Mouse (Mus musculus) limb, embryonic 11.5 days (tissue): ENCODE measurements around the gene Ermp1. TPM values are rescaled to one million over a fixed set of nuclear protein-coding genes. Genes with fewer than 3 reads are reported as not detected.
A peak's percentile ranks its signal among the peaks of the same experiment; 100 is the strongest.

ENCODE experiments used
- ATAC-seq: fragments of 200-750 bp; cut with Nextera tagmentation; 2 replicates; pipeline ENCODE4 v1.8.0; 2017; ENCODE audit warnings: low read depth; ENCODE audit not compliant: insufficient number of reproducible peaks, low FRiP score, low TSS enrichment
- DNase-seq: peaks from one replicate; pipeline ENCODE4 v3.0.0-alpha.2; 2015; ENCODE audit warnings: low spot score
- H3K27ac ChIP-seq: fragments of 300-500 bp; sonication (generic); replicated peaks from 2 replicates; pipeline ENCODE4 v1.5.1; 2014; ENCODE audit warnings: low read depth, mild to moderate bottlenecking, low read length
- H3K27me3 ChIP-seq: fragments of 300-500 bp; sonication (generic); 2 replicates; pipeline ENCODE4 v1.6.1; 2014; ENCODE audit warnings: mild to moderate bottlenecking, low read length, mixed read lengths; ENCODE audit not compliant: control insufficient read depth, insufficient read depth
- H3K36me3 ChIP-seq: fragments of 300-500 bp; sonication (generic); 2 replicates; pipeline ENCODE4 v1.6.1; 2014; ENCODE audit warnings: mild to moderate bottlenecking, low read length, moderate library complexity, mixed read lengths; ENCODE audit not compliant: control insufficient read depth, insufficient read depth
- H3K4me1 ChIP-seq: fragments of 300-500 bp; sonication (generic); 2 replicates; pipeline ENCODE4 v1.6.1; 2014; ENCODE audit warnings: low read length, mixed read lengths; ENCODE audit not compliant: control insufficient read depth, insufficient read depth
- H3K4me2 ChIP-seq: fragments of 300-500 bp; sonication (generic); 2 replicates; pipeline ENCODE4 v1.6.1; 2014; ENCODE audit warnings: low read depth, mild to moderate bottlenecking, moderate library complexity; ENCODE audit not compliant: severe bottlenecking
- H3K4me3 ChIP-seq: fragments of 300-500 bp; sonication (generic); 2 replicates; pipeline ENCODE4 v1.5.1; 2014; ENCODE audit warnings: low read depth, low read length
- H3K9ac ChIP-seq: fragments of 300-500 bp; sonication (generic); 2 replicates; pipeline ENCODE4 v1.6.1; 2014; ENCODE audit warnings: mild to moderate bottlenecking, low read length
- H3K9me3 ChIP-seq: fragments of 300-500 bp; sonication (generic); 2 replicates; pipeline ENCODE4 v1.6.1; 2016; ENCODE audit warnings: low read length; ENCODE audit not compliant: control insufficient read depth
- WGBS: fragments of 180-500 bp; shearing (Covaris S2); extraction: QIAGEN DNeasy Blood & Tissue Kit; methylation state at CpG from one replicate; pipeline ENCODE4 v1.1.7; 2014; 5-methylcytosine and 5-hydroxymethylcytosine counted together
- polyA plus RNA-seq: library from polyadenylated mRNA; unstranded; fragments of >200 nt; fragmentation: Nextera tagmentation; extraction: Ambion mirVana; gene quantifications from 2 replicates; pipeline ENCODE4 v1.2.1, GENCODE M21; 2014

The Ermp1 gene
- 11.7 and 16.8 TPM in 2 replicates for polyA plus RNA-seq

DNA sequence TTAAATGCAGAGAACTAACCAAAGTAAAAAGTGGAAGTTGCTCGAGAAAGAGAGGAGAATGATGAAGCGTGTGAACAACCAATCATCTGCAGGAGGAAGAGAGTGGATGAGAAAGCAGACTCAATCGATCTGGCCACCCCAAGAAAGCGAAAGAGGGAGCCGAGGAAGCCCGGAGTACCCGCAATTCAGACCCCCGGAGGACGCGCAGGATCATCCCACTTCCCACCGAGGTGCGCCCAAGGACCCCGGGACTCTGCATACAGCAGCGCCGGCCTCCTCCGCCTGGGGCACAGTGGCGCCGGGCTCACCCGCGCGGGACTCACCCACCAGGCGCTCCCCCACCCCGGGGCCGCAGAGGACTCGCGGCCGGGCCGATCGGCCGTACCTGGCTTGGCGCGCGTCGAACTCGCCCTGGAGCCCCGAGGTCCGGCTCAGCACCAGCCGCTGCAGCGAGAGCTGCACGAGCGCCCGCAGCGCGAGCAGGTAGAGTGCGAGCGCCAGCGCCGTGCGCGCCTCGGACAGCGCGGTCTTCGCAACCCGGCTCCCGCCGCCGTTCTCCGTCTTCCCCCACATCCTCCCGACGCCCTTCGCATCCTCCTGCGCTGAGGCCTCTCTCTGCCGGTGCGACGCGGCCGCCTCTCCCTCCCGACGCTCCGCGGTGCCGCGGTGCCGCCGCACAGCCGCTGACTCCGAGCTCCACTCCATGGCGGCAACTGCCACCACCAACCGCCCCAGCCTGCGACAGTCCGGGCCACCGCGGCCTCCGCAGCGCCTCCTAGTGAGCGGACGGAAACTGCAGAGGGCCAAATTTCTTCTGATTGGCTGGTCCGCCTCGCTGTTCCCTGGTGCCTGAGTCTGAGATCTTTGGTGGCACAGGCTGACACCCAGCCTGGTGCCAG is at the start of gene Ermp1:
Gene Ermp1 (minus strand): TSS at position 765 of the 899 bp plus-strand sequence.
- Histone ChIP-seq H3K36me3 (peaks cover 7% of the 10 kb centered on the region; the same call in 1 of the 2 replicates), H3K9ac (peak within 1 kb of the TSS; percentile 82), H3K4me2 (peak within 1 kb of the TSS; percentile 57), H3K4me1 (no peaks in the 10 kb centered on the region), H3K27ac (peak within 1 kb of the TSS; percentile 73; the same call in 1 of the 2 replicates), H3K9me3 (no peaks in the 10 kb centered on the region), H3K27me3 (no peaks in the 10 kb centered on the region), H3K4me3 (peak within 1 kb of the TSS; percentile 86)
- DNase-seq (peak; percentile 99), ATAC-seq (peak; percentile 90)
- WGBS = under 1% methylated on average over 80 of the region's 90 CpGs

DNA sequence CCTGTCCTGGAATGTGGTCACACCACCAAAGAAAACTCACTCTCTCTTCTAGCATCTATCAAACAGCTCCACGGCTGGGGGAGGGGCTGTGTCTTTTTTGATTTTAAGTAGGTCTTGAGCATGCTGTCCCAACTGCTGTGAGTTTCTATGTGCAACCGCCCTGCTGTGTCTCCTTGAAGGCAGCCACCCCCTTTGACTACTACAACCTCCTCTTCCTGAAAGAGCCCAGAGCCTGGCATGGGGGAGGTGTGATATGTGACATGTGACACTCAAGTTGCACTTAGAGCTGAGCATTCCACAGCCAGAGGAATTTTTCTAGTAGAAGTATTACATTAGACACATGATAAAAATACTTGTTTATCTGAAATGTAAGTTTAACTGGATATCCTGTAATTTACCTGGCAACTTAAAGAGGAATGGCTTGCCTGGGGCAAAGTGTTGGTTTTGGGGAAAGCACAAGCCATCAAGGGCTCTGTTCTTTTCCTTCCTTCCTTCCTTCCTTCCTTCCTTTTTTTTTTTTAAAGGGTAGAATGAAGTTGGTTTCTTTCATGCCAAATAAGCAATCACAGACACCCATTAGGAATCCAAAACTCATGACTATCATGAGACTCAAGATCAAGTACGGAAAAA is 49.1 kb upstream of the Ermp1 start, which contains the start of gene Mlana:
Gene Mlana (plus strand): TSS at position 580 of the 630 bp plus-strand sequence.
- ATAC-seq (no peak), DNase-seq (no peak)
- Histone ChIP-seq H3K4me2 (no peak within 1 kb of the TSS), H3K9me3 (no peaks in the 10 kb centered on the region), H3K9ac (no peak within 1 kb of the TSS), H3K36me3 (no peaks in the 10 kb centered on the region), H3K4me3 (no peak within 1 kb of the TSS), H3K27ac (no peak within 1 kb of the TSS), H3K27me3 (no peaks in the 10 kb centered on the region), H3K4me1 (no peaks in the 10 kb centered on the region)
- 56% methylated on average over 3 of the region's 3 CpGs for WGBS

DNA sequence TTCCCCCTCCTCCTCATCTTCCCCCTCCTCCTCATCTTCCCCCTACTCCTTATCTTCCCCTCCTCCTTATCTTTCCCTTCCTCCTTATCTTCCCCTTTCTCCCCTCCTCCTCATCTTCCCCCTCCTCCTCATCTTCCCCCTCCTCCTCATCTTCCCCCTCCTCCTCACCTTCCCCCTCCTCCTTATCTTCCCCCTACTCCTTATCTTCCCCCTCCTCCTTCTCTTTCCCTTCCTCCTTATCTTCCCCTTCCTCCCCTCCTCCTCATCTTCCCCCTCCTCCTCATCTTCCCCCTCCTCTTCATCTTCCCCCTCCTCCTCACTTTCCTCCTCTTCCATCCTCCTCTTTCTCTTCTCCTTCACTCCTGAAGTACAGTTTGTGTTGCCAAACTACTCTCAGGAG is 48.6 kb upstream of the Ermp1 start:
- H3K27me3 ChIP-seq = no peaks in the 10 kb centered on the region
- no peak overlapping the region for H3K4me2 ChIP-seq
- H3K9ac ChIP-seq = no peak overlapping the region
- no peaks in the 10 kb centered on the region for H3K4me1 ChIP-seq
- no peak overlapping the region for H3K27ac ChIP-seq
- no peaks in the 10 kb centered on the region for H3K9me3 ChIP-seq
- no peak overlapping the region for H3K4me3 ChIP-seq
- no peak for DNase-seq
- H3K36me3 ChIP-seq = no peaks in the 10 kb centered on the region
- no peak for ATAC-seq

DNA sequence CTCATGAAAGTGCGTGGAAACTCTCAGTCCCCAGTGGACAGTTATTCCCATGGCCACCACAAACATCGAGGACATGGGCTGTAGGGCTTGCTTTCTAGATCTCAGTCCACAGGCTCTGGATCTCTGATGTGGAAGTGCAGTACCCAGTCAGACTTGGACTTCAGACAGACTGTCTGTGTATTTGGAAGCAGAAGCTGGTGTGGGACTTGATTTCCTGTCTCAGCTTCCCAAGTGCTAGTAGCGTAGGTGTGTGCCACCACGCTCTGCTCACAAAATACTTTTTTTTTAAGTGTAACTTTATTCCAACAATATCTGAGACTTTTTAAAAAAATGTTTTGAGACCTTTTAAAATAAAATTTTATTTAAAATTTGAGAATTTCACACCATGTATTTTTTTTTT is 48.1 kb upstream of the Ermp1 start:
- no peak for DNase-seq
- WGBS = 95% methylated on average over 4 of the region's 4 CpGs
- Histone ChIP-seq H3K9me3 (no peaks in the 10 kb centered on the region), H3K4me3 (no peak overlapping the region), H3K27ac (no peak overlapping the region), H3K27me3 (no peaks in the 10 kb centered on the region), H3K9ac (no peak overlapping the region), H3K4me2 (no peak overlapping the region), H3K36me3 (no peaks in the 10 kb centered on the region), H3K4me1 (no peaks in the 10 kb centered on the region)
- no peak for ATAC-seq

DNA sequence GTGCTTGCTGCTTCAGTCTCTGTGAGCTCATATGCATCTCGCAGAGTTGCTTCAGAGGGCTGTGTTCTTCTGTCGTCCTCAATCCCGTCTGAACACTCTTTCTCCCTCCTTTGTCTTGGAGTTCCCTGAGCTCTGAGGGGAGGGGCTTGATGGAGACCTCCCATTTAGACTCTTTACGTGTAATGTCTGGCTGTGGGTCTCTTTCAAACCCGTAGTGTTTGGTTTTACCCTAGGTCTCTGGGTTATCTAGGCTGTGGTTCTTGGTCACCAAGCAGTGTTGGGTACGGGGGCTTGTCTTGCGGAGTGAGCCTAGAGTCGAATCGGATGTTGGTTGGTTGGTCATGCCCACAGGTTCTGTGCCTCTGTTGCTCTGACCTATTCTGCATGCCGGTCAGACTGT is 46.9 kb upstream of the Ermp1 start:
- H3K27me3 ChIP-seq = no peaks in the 10 kb centered on the region
- 91% methylated on average over 10 of the region's 10 CpGs for WGBS
- ATAC-seq = no peak
- no peak overlapping the region for H3K4me3 ChIP-seq
- H3K4me2 ChIP-seq = no peak overlapping the region
- no peak overlapping the region for H3K9ac ChIP-seq
- H3K9me3 ChIP-seq = no peaks in the 10 kb centered on the region
- no peaks in the 10 kb centered on the region for H3K4me1 ChIP-seq
- H3K36me3 ChIP-seq = no peaks in the 10 kb centered on the region
- DNase-seq = no peak
- H3K27ac ChIP-seq = no peak overlapping the region

DNA sequence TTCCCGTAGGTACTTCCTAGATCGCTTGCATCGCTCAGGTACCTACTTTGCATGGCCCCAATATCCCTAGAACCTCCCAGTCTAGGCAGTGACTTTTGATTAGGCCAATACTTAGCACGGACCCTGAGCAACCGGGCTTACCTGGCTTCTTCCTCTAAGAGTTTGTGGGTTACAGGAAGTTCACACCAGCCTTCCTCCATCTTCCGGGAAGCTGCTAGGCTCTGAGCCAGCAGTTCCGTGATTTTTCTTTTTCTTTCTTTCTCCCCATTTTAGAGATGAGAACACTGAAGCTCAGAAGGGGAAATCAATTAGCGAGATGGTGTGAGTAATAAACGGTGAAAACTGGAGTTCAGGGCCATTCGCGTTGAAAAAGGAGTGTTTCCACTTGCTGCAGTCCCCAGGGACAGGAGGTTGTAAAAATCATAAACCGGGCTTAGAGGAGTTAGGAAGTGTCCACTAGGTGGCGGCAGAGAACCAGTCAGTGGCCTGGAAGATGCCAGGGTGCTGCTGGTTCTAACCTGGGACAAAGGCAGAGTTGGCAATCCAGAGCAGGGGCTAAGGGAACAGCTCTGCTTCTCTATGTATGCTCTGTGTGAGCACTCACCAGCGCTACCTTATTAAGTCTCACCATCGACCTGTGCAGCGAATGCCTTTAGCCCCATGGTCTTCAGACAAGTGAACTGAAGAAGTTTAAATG is 35.8 kb upstream of the Ermp1 start:
- Histone ChIP-seq H3K27ac (no peak overlapping the region), H3K4me3 (no peak overlapping the region), H3K9ac (no peak overlapping the region), H3K36me3 (no peaks in the 10 kb centered on the region), H3K9me3 (0 out of 2 replicates have a peak, but pooled peaks cover 2% of the 10 kb centered on the region), H3K27me3 (no peaks in the 10 kb centered on the region), H3K4me1 (no peaks in the 10 kb centered on the region), H3K4me2 (no peak overlapping the region)
- 0 out of 2 replicates have a peak, but pooled peaks have one; percentile 57 for ATAC-seq
- peak; percentile 85 for DNase-seq
- 51% methylated on average over 16 of the region's 16 CpGs for WGBS

DNA sequence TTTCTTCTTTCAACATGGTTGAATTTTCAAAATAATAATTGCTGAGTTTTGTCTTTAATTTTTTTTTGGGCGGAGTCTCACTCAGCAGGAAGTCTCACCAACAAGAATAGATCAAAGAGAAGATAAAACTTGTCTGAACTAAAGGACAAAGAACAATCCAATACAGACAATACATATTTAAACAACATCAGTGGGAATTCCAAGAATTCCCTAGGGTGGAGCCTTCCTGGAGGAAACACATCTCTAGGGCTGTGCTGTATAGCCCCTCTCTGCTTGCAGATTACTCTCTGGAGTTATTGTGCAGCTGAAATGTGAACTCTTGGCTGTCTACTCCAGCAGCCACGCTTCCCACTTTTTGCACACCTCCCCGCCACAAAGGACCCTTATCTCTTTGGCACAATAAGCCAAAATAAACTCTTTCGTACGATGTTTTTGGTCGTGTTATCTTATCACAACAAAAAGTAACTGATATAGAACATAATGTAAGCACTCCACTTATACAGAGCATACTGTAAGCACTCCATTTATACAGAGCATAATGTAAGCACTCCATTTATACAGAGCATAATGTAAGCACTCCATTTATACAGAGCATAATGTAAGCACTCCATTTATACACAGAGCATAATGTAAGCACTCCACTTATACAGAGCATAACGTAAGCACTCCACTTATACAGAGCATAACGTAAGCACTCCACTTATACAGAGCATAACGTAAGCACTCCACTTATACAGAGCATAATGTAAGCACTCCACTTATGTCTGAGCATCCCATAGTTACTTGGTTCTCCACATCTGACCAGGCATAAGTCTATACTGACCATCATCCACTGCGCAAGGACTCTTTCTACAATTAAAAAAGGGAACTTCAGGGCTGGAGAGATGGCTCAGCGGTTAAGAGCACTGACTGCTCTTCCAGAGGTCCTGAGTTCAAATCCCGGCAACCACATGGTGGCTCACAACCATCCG is 32.3 kb upstream of the Ermp1 start:
- no peak overlapping the region for H3K27ac ChIP-seq
- no peak for ATAC-seq
- H3K9me3 ChIP-seq = 0 out of 2 replicates have a peak, but pooled peaks cover 2% of the 10 kb centered on the region
- WGBS = 88% methylated on average over 13 of the region's 13 CpGs
- no peaks in the 10 kb centered on the region for H3K27me3 ChIP-seq
- no peaks in the 10 kb centered on the region for H3K36me3 ChIP-seq
- no peak overlapping the region for H3K4me2 ChIP-seq
- no peak overlapping the region for H3K9ac ChIP-seq
- DNase-seq = no peak
- H3K4me3 ChIP-seq = no peak overlapping the region
- no peaks in the 10 kb centered on the region for H3K4me1 ChIP-seq
